Mouse (Mus musculus) ovary, adult 18-20 months (tissue): ENCODE results near the gene Sri.
A peak's percentile ranks its signal among the peaks of the same experiment; 100 is the strongest.
"Not testable (repeated sequence)": the region's sequence is repeated elsewhere in the genome, so short reads cannot be mapped to it uniquely, and the experiment has no call there.

ENCODE experiments used
- DNase-seq: peaks from one replicate; pipeline ENCODE4 v3.0.0; 2022; ENCODE audit warnings: low spot score, mixed read lengths

Sri gene

DNA sequence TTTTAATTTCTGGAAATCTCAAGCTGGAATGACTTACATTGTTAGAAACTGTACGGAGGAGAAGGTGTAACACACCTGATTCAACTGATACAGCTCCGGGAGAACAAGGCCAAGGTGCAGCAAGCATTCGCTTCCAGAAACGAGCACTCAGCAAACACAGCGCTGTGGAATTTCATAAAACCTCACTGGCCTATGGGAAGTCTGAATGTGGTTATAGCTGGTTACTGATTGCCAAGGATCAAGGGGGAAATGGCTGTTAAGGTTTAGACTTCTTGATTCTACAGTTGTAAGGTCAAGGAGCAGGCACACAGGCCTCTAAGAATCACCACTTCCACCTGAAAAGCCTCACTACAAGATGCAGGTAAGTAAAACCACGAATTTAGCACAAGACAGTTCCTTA, at the start of gene Sri:
TSS of gene Sri (plus strand) at position 224 of the 400 bp plus-strand sequence.
- DNase-seq, result no peak

DNA sequence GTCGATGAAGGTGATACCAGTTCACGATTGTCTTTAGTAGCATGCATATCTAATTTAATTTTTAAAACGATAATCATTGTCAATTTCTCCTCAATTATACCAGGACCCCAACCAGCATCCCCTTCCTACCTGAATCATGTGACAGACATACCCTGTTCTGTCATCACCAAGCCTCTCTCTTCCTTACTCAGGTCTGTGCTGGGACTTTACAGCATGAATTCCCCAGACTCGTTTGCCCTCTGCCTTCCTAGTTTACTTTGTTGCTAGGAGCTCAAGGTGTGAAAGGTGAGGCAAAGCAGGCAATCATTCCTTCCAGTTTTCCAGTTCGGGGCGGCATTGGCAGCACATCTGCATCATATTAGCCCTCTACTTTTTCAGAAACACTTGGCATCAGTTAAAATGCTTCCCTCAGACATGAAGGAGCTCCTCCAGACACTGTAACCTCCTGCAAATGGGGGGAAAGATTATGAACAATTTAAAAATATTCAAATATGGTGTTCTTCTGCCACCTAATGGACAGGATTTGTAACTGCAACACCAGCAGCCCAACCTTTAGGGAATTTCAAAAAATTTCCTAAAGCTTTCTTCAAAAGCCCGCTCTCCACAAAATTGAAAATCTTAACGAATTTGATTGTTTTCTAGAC, 49.4 kb upstream of the Sri start:
- DNase-seq, result no peak

- DNase-seq, result no peak
Measured at GRCm38 (mm10) chr5:7997086-7997485, 48.8 kb upstream of the Sri start.

GRCm38 (mm10) chr5:8000466-8000865, 45.4 kb upstream of the Sri start:
- DNase-seq, result no peak

DNA sequence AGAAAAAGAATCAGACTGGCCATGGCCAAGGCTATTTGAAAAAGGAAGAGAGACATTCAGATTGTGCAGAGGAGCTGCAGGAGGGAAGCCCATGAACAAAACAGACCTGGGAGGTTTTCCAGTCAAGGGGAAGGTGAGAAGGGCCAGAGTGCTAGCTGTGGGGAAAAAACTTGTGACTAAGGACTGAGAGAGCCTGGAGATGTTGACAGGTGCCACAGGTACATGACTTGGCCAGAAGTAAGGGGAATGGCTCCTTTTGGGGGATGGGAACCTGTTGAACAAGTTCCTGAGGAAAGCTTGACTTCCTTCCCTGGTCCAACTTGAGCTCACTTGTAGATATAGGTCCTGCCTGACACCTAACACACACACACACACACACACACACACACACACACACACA, 43.1 kb upstream of the Sri start:
- DNase-seq, result no peak

- DNase-seq, result no peak
Measured at GRCm38 (mm10) chr5:8013276-8013675, 32.6 kb upstream of the Sri start.

DNA sequence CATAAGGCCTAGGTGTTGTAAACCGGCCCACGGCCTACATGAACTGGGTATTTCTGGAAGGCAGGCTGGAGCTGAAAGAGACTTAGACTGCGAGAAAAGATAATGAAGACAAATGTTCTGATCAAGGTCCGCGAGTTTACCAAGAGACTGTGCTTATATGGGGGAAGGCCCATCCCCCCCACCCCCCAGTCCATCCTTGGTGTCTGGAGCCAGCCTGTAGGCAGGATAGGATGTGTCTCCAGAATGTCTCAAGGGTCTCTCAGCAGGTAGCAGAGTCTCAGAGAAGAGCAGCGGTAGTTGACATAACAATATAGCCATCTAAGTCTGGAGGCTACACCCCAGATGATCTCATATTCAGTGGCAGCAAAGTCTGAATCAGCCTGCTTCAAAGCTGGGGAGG, 11.3 kb upstream of the Sri start:
- not testable (repeated sequence) for DNase-seq

DNA sequence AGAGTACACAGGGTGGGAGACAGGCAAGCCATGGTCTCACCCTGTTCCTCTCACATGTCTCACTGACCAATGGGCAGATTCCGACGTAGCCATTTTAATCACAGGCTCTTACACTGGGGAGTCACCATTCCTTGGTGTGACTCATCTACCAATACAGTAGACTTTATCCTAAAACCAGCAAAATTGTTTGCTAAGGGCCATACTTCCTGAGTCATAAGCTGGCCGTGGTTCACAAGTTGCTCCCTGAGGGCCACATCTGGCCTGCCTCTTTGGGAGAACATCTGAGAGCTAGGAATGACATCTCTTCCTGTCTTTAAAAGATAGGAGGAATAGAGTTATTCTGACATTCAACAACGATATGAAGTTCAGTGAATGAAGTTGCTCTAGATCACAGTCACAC, 7.9 kb downstream of the Sri start:
- DNase-seq, result no peak

GRCm38 (mm10) chr5:8055721-8056129, 9.8 kb downstream of the Sri start:
- DNase-seq, result no peak

- peak; percentile 82 for DNase-seq
Measured at GRCm38 (mm10) chr5:8056141-8057017, 10.5 kb downstream of the Sri start.

GRCm38 (mm10) chr5:8057018-8057323, 11.1 kb downstream of the Sri start:
- DNase-seq, result no peak

- no peak for DNase-seq
Measured at GRCm38 (mm10) chr5:8058056-8058455, 12.2 kb downstream of the Sri start.

GRCm38 (mm10) chr5:8062469-8062868, 16.6 kb downstream of the Sri start:
- DNase-seq, result no peak

DNA sequence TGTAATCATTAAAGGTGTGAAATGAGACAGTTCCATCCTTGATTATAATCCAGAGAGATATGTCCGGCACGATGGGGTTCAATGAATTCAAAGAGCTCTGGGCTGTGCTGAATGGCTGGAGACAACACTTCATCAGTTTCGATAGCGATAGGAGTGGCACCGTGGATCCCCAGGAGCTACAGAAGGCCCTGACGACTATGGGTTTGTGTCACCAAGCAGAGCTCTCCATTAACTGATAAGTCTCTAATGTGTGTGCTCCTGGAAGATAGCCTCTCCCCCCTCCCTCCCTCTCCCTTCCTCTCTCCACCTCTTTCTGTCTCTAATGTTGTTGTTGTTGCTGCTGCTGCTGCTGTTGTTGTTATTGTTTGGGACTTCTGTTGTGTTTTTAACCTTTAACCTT, 17.3 kb downstream of the Sri start:
- no peak for DNase-seq

DNA sequence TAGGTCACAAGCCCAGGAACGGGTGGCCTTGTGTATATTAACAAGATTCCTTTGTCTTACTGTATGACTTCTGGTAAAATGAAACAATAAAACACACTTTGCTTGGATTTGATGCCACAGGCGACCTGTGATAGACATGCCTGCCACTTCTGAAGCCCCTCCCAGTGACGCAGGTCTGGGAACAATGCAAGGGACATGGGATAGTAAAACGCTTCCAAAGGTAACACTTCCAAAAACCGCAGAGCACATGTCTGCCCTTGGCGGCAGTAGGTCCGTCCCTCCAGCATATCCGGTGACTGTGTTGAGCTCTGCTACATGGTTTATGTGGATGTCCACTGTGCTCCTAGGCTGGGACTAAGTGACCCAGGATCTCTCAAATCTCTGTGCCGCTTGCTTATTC, 27.5 kb downstream of the Sri start:
- no peak for DNase-seq

GRCm38 (mm10) chr5:8073901-8074561, 28.2 kb downstream of the Sri start:
- no peak for DNase-seq

DNA sequence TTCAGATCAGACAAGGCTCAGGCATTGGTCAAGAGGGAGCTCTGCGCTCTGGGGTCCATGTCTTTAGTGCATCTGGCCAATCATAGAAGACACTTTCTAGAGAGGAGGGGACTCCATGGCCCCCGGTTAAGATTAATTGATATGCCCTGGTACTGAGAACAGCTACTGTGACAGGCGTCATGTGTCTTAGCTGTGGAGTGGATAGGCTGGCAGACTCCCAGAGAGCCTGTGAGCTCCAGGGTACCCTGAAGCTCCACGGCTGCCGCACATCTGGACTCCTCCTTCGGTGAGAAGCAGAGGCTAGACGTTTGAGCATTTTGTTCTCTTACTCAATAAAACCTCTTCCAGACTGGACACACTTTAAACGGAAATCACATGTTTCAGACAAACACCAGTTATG, 31.6 kb downstream of the Sri start:
- DNase-seq, result no peak

DNA sequence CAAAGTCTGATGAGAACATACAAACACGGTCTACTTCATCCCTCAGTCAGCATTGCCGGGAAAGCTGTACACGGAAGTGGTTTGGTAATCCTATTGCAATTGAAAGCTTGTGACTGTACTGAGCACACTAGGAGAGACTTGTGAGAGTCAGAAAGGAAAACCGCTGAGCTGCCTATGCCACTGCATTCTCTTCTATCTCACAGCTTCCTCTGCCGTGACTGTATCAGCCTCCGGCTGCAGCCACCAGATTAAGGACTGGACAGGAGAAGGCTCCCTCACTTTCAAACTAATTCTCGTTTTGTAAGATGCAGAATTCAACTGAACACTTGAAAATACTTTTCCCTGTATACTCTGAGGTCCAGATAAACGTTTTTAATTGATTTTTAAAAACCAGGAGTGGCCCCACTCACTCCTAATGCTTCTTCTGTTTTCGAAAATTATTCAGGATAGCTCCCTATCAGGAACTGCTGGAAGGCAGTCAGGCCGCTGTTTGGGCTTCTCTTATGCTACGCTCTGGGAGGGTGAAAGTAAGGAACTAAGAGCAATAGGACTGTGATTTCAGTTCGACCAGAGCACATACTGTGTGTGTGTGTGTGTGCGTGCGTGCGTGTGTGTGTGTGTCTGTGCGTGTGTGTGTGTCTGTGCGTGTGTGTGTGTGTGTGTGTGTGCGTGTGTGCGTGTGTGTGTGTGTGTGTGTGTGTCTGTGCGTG, 37.1 kb downstream of the Sri start:
- DNase-seq, result no peak

- no peak for DNase-seq
Measured at GRCm38 (mm10) chr5:8085661-8086060, 39.8 kb downstream of the Sri start.

GRCm38 (mm10) chr5:8088147-8088546, 42.3 kb downstream of the Sri start:
- DNase-seq, result no peak

- no peak for DNase-seq
Measured at GRCm38 (mm10) chr5:8094921-8095320, 49.0 kb downstream of the Sri start.

DNA sequence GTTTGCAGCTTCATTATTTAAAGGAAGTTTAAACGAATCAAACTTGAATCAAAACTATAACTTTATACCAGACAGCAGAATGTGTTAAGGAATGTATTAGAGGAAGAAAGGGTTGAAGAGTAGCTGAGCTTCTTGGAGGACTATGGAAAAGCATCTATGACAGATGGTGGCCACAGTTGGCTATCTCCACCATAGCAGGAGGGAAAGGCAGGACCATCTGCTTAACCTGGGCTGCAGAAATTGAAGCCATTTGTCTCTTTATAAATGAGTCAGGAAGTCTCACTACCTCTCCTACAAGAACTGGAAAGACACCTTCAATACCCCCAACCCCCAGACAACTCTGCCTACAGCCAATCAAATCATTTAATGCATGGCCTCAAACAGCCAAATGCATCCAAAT, 49.8 kb downstream of the Sri start:
- DNase-seq, result no peak

- DNase-seq, result no peak
Measured at GRCm38 (mm10) chr5:8111691-8112090, 65.8 kb downstream of the Sri start.
